Mouse (Mus musculus) intestine, postnatal 0 days (tissue): ENCODE results near the gene Rpl29. TPM values are rescaled to one million over a fixed set of nuclear protein-coding genes. Genes with fewer than 3 reads are reported as not detected.

Source experiments
- ATAC-seq: fragments of 200-750 bp; cut with Nextera tagmentation; 2 replicates; pipeline ENCODE4 v1.8.0; 2017; ENCODE audit warnings: mild to moderate bottlenecking, moderate TSS enrichment, moderate library complexity
- H3K27ac ChIP-seq: fragments of 300-500 bp; sonication (generic); 2 replicates; pipeline ENCODE4 v1.5.1; 2014; ENCODE audit warnings: mild to moderate bottlenecking, low read depth, low read length, moderate library complexity
- H3K27me3 ChIP-seq: fragments of 300-500 bp; sonication (generic); replicated peaks from 2 replicates; pipeline ENCODE4 v1.6.1; 2014; ENCODE audit warnings: low read length, mixed read lengths; ENCODE audit not compliant: control insufficient read depth, insufficient read depth
- H3K36me3 ChIP-seq: fragments of 300-500 bp; sonication (generic); 2 replicates; pipeline ENCODE4 v1.6.1; 2014; ENCODE audit warnings: mild to moderate bottlenecking, moderate library complexity; ENCODE audit not compliant: control insufficient read depth, insufficient read depth
- H3K4me1 ChIP-seq: fragments of 300-500 bp; sonication (generic); replicated peaks from 2 replicates; pipeline ENCODE4 v1.6.1; 2014; ENCODE audit warnings: antibody characterized with exemption, low read length, mixed read lengths; ENCODE audit not compliant: control insufficient read depth, insufficient read depth
- H3K4me2 ChIP-seq: fragments of 300-500 bp; sonication (generic); replicated peaks from 2 replicates; pipeline ENCODE4 v1.6.1; 2014; ENCODE audit warnings: low read depth, mild to moderate bottlenecking, moderate library complexity
- H3K4me3 ChIP-seq: fragments of 300-500 bp; sonication (generic); 2 replicates; pipeline ENCODE4 v1.5.1; 2014; ENCODE audit warnings: low read depth, low read length
- H3K9ac ChIP-seq: fragments of 300-500 bp; sonication (generic); 2 replicates; pipeline ENCODE4 v1.6.1; 2014; ENCODE audit warnings: mild to moderate bottlenecking, low read depth, low read length
- H3K9me3 ChIP-seq: fragments of 300-500 bp; sonication (generic); 2 replicates; pipeline ENCODE4 v1.6.1; 2016; ENCODE audit warnings: mixed run types; ENCODE audit not compliant: control insufficient read depth
- CTCF ChIP-seq: sonication (generic); IDR thresholded peaks from 2 replicates; pipeline ENCODE4 v1.5.1; 2016; ENCODE audit warnings: low read depth, mild to moderate bottlenecking, control low read depth, antibody characterized with exemption, moderate library complexity
- WGBS: fragments of 180-500 bp; shearing (Covaris S2); extraction: QIAGEN DNeasy Blood & Tissue Kit; methylation state at CpG from one replicate; pipeline ENCODE4 v1.1.7; 2014; 5-methylcytosine and 5-hydroxymethylcytosine counted together
- polyA plus RNA-seq: library from polyadenylated mRNA; unstranded; fragments of >200 nt; fragmentation: Nextera tagmentation; extraction: Ambion mirVana; gene quantifications from 2 replicates; pipeline ENCODE4 v1.2.1, GENCODE M21; 2015

Rpl29 gene
- polyA plus RNA-seq, 1 experiment from 2014 or later, result 575 TPM

- H3K9me3 ChIP-seq, result no peaks in the 10 kb centered on the region
- H3K27me3 ChIP-seq, result no peaks in the 10 kb centered on the region
- H3K4me3 ChIP-seq, result no peak overlapping the region
- TF ChIP-seq CTCF, result no peak
- no peak overlapping the region for H3K9ac ChIP-seq
- no peaks in the 10 kb centered on the region for H3K4me1 ChIP-seq
- H3K27ac ChIP-seq, result no peak overlapping the region
- no peaks in the 10 kb centered on the region for H3K36me3 ChIP-seq
- no peak for ATAC-seq
- no peak overlapping the region for H3K4me2 ChIP-seq
- 50% methylated on average over 8 of the region's 8 CpGs for WGBS
These were observed 22.7 kb upstream of the Rpl29 start for GRCm38 (mm10) chr9:106406443-106407078.

GRCm38 (mm10) chr9:106409096-106409495 is 20.2 kb upstream of the Rpl29 start:
- peak; percentile 36; the same call in 1 of the 2 replicates for TF ChIP-seq CTCF
- H3K4me1 ChIP-seq, result no peaks in the 10 kb centered on the region
- 96% methylated on average over 4 of the region's 4 CpGs for whole genome bisulfite sequencing

GRCm38 (mm10) chr9:106410086-106410650 is 19.1 kb upstream of the Rpl29 start:
- no peak overlapping the region for H3K27ac ChIP-seq
- H3K27me3 ChIP-seq, result no peaks in the 10 kb centered on the region
- no peaks in the 10 kb centered on the region for H3K9me3 ChIP-seq
- no peaks in the 10 kb centered on the region for H3K4me1 ChIP-seq
- WGBS, result 89% methylated on average over 2 of the region's 2 CpGs
- no peaks in the 10 kb centered on the region for H3K36me3 ChIP-seq
- H3K9ac ChIP-seq, result no peak overlapping the region
- no peak overlapping the region for H3K4me2 ChIP-seq
- no peak for ATAC-seq
- H3K4me3 ChIP-seq, result no peak overlapping the region
- no peak for TF ChIP-seq CTCF

More at GRCm38 (mm10) chr9:106409096-106409495, 20.2 kb upstream of the Rpl29 start:
- Histone ChIP-seq H3K9me3 (no peaks in the 10 kb centered on the region), H3K27me3 (no peaks in the 10 kb centered on the region), H3K9ac (no peak overlapping the region), H3K27ac (no peak overlapping the region), H3K4me2 (no peak overlapping the region), H3K4me3 (no peak overlapping the region), H3K36me3 (no peaks in the 10 kb centered on the region)
- ATAC-seq, result no peak

GRCm38 (mm10) chr9:106411091-106411594 is 18.1 kb upstream of the Rpl29 start:
- H3K4me3 ChIP-seq, result no peak overlapping the region
- WGBS, result 55% methylated on average over 9 of the region's 9 CpGs

GRCm38 (mm10) chr9:106411729-106412128 is 17.5 kb upstream of the Rpl29 start:
- H3K27ac ChIP-seq, result no peak overlapping the region
- H3K9ac ChIP-seq, result no peak overlapping the region
- no peak overlapping the region for H3K4me2 ChIP-seq
- no peaks in the 10 kb centered on the region for H3K4me1 ChIP-seq
- no peaks in the 10 kb centered on the region for H3K9me3 ChIP-seq
- H3K4me3 ChIP-seq, result no peak overlapping the region
- ATAC-seq, result no peak
- H3K27me3 ChIP-seq, result no peaks in the 10 kb centered on the region
- no peaks in the 10 kb centered on the region for H3K36me3 ChIP-seq
- TF ChIP-seq CTCF, result no peak
- 63% methylated on average over 6 of the region's 6 CpGs for WGBS

More at GRCm38 (mm10) chr9:106411091-106411594, 18.1 kb upstream of the Rpl29 start:
- Histone ChIP-seq H3K36me3 (no peaks in the 10 kb centered on the region), H3K4me2 (no peak overlapping the region), H3K4me1 (no peaks in the 10 kb centered on the region), H3K27me3 (no peaks in the 10 kb centered on the region), H3K9me3 (no peaks in the 10 kb centered on the region), H3K27ac (no peak overlapping the region), H3K9ac (no peak overlapping the region)
- no peak for ATAC-seq
- TF ChIP-seq CTCF, result no peak

GRCm38 (mm10) chr9:106412210-106412609 is 17.0 kb upstream of the Rpl29 start:
- no peak for TF ChIP-seq CTCF
- Histone ChIP-seq H3K27me3 (no peaks in the 10 kb centered on the region), H3K4me3 (no peak overlapping the region), H3K4me1 (no peaks in the 10 kb centered on the region), H3K27ac (no peak overlapping the region), H3K36me3 (no peaks in the 10 kb centered on the region), H3K9me3 (no peaks in the 10 kb centered on the region), H3K4me2 (no peak overlapping the region), H3K9ac (no peak overlapping the region)
- WGBS, result 80% methylated on average over 3 of the region's 3 CpGs
- ATAC-seq, result no peak
